Mouse (Mus musculus) liver, embryonic 11.5 days (tissue): ENCODE results near the gene Rgs11. TPM values are rescaled to one million over a fixed set of nuclear protein-coding genes. Genes with fewer than 3 reads are reported as not detected.
A peak's percentile ranks its signal among the peaks of the same experiment; 100 is the strongest.

Experiments
- ATAC-seq: fragments of 200-750 bp; cut with Nextera tagmentation; replicated peaks from 2 replicates; pipeline ENCODE4 v1.8.0; 2017; ENCODE audit warnings: moderate number of reproducible peaks, mild to moderate bottlenecking, moderate TSS enrichment, moderate library complexity; ENCODE audit not compliant: low FRiP score
- DNase-seq: peaks from one replicate; pipeline ENCODE4 v3.0.0-alpha.2; 2017; ENCODE audit warnings: low spot score
- H3K27ac ChIP-seq: fragments of 300-500 bp; sonication (generic); 2 replicates; pipeline ENCODE4 v1.5.1; 2014; ENCODE audit warnings: mild to moderate bottlenecking, low read depth, low read length, control low read depth
- H3K27me3 ChIP-seq: fragments of 300-500 bp; sonication (generic); replicated peaks from 2 replicates; pipeline ENCODE4 v1.6.1; 2014; ENCODE audit warnings: low read length, mixed read lengths; ENCODE audit not compliant: control insufficient read depth, insufficient read depth
- H3K36me3 ChIP-seq: fragments of 300-500 bp; sonication (generic); 2 replicates; pipeline ENCODE4 v1.6.1; 2014; ENCODE audit warnings: mild to moderate bottlenecking, low read length, moderate library complexity, mixed read lengths; ENCODE audit not compliant: control insufficient read depth, insufficient read depth
- H3K4me1 ChIP-seq: fragments of 300-500 bp; sonication (generic); replicated peaks from 2 replicates; pipeline ENCODE4 v1.6.1; 2014; ENCODE audit warnings: low read length, mixed read lengths; ENCODE audit not compliant: control insufficient read depth, insufficient read depth
- H3K4me2 ChIP-seq: fragments of 300-500 bp; sonication (generic); 2 replicates; pipeline ENCODE4 v1.6.1; 2014; ENCODE audit warnings: mild to moderate bottlenecking, control low read depth, moderate library complexity
- H3K4me3 ChIP-seq: fragments of 300-500 bp; sonication (generic); 2 replicates; pipeline ENCODE4 v1.5.1; 2014; ENCODE audit warnings: low read depth, low read length, control low read depth
- H3K9ac ChIP-seq: fragments of 300-500 bp; sonication (generic); 2 replicates; pipeline ENCODE4 v1.6.1; 2014; ENCODE audit warnings: low read depth, low read length, control low read depth
- H3K9me3 ChIP-seq: fragments of 300-500 bp; sonication (generic); 2 replicates; pipeline ENCODE4 v1.6.1; 2016; ENCODE audit warnings: low read length, inconsistent platforms, mixed read lengths; ENCODE audit not compliant: control insufficient read depth
- WGBS: fragments of 180-500 bp; shearing (Covaris S2); extraction: QIAGEN DNeasy Blood & Tissue Kit; methylation state at CpG from one replicate; pipeline ENCODE4 v1.1.7; 2014; 5-methylcytosine and 5-hydroxymethylcytosine counted together
- polyA plus RNA-seq: library from polyadenylated mRNA; unstranded; fragments of >200 nt; fragmentation: Nextera tagmentation; extraction: Ambion mirVana; gene quantifications from 2 replicates; pipeline ENCODE4 v1.2.1, GENCODE M21; 2014

Rgs11 gene
- polyA plus RNA-seq, 1 experiment from 2014 or later: 2.4 TPM

- no peak overlapping the region for H3K9ac ChIP-seq
- H3K4me1 ChIP-seq: peaks cover 25% of the 10 kb centered on the region
- ATAC-seq (0 out of 2 replicates have a peak, but pooled peaks have one; percentile 55), DNase-seq (no peak)
- peak overlapping the region; percentile 10 for H3K4me2 ChIP-seq
- H3K36me3 ChIP-seq: no peaks in the 10 kb centered on the region
- H3K9me3 ChIP-seq: no peaks in the 10 kb centered on the region
- WGBS: 62% methylated on average over 10 of the region's 10 CpGs
- H3K27me3 ChIP-seq: no peaks in the 10 kb centered on the region
- H3K27ac ChIP-seq: no peak overlapping the region
- no peak overlapping the region for H3K4me3 ChIP-seq
Observed at GRCm38 (mm10) chr17:26237667-26238066, 34.9 kb downstream of the Rgs11 start.

DNA sequence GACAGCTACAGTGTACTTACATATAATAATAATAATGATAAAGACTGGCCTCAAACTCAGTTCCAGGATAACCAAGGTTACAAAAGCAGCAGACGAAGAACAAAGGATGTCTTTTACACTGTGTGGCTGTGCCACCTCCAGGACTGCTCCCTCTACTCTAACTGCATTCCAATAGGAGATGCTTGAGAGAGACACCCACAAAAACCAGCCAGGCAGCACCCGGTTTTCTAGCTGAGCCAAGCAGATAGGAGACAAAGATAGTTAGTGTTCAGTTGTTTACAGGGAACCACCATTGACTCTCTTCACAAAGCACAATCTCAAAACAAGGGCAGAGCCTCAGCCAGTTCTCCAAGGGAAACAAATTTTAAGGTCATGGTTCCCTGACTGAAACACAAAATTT is 36.8 kb downstream of the Rgs11 start:
- H3K9ac ChIP-seq: no peak overlapping the region
- H3K4me1 ChIP-seq: peaks cover 36% of the 10 kb centered on the region
- no peaks in the 10 kb centered on the region for H3K9me3 ChIP-seq
- H3K27ac ChIP-seq: no peak overlapping the region; the same call in 1 of the 2 replicates
- ATAC-seq (no peak), DNase-seq (no peak)
- H3K27me3 ChIP-seq: no peaks in the 10 kb centered on the region
- 57% methylated on average over 2 of the region's 2 CpGs for WGBS
- no peak overlapping the region for H3K4me3 ChIP-seq
- H3K36me3 ChIP-seq: no peaks in the 10 kb centered on the region
- peak overlapping the region; percentile 41 for H3K4me2 ChIP-seq

DNA sequence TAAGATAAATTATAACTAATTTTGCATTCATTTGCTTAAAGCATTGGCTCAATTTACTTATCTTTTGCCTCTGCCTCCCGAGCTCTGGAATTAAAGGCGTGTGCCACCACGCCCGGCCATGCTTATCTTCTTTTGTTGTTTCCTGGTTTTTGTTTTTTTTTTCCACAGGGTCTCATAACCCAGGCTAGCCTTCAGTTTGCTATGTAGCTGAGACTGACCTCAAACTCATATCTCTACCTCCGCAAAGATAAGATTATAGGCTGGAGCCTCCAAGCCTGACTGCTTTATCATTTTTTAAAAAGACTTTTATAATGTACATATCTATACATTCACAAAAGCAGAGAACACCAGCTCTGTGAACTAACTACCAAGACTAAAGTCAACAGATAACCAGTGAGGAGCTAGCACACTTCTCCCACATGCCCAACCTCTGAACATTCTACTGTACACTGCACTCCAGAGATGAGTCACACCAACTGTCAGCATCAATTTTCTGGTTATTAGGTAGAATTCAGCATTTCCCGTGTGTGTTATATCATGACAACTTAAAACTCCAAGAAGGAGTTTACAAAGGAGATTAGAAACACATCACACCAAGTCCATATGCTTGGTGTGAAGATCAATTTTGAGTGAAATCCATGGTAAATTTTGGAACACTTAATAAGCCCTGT is 37.5 kb downstream of the Rgs11 start:
- Histone ChIP-seq H3K4me3 (no peak overlapping the region), H3K27ac (peak overlapping the region; percentile 26; the same call in 1 of the 2 replicates), H3K4me2 (peak overlapping the region; percentile 41), H3K27me3 (no peaks in the 10 kb centered on the region), H3K36me3 (no peaks in the 10 kb centered on the region), H3K4me1 (peaks cover 37% of the 10 kb centered on the region), H3K9ac (no peak overlapping the region), H3K9me3 (no peaks in the 10 kb centered on the region)
- DNase-seq (no peak), ATAC-seq (0 out of 2 replicates have a peak, but pooled peaks have one; percentile 1)
- 43% methylated on average over 6 of the region's 6 CpGs for WGBS

DNA sequence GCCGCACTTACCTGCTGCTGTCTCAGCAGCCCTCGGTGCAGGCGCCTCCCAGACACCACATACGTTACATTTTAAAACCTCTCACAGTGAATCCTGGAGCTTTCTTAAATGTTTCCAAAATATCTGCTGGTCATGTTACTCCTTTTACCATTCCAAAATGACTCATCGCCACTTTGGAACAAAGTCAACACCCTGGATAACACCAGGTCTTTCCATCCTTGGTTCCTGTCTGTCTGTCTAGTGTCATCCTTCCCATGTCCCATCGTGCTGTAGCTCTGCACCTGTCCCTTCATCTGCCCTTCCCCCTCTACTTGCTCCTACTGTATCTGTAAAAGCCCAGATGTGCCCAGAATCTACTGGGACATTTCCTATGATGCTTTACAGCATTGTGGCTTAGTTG is 38.2 kb downstream of the Rgs11 start:
- 74% methylated on average over 6 of the region's 6 CpGs for WGBS
- Histone ChIP-seq H3K27me3 (no peaks in the 10 kb centered on the region), H3K9ac (no peak overlapping the region), H3K36me3 (no peaks in the 10 kb centered on the region), H3K4me1 (peaks cover 37% of the 10 kb centered on the region), H3K4me2 (peak overlapping the region; percentile 13; the same call in 1 of the 2 replicates), H3K9me3 (no peaks in the 10 kb centered on the region), H3K4me3 (no peak overlapping the region), H3K27ac (peak overlapping the region; percentile 26; the same call in 1 of the 2 replicates)
- no peak for ATAC-seq
- no peak for DNase-seq

GRCm38 (mm10) chr17:26243471-26244100 is 40.8 kb downstream of the Rgs11 start:
- 1% methylated on average over 32 of the region's 32 CpGs for WGBS
- ATAC-seq (peak; percentile 60; the same call in 1 of the 2 replicates), DNase-seq (no peak)
- H3K27ac ChIP-seq: peak overlapping the region; percentile 20; the same call in 1 of the 2 replicates
- H3K4me2 ChIP-seq: peak overlapping the region; percentile 83
- no peaks in the 10 kb centered on the region for H3K9me3 ChIP-seq
- no peaks in the 10 kb centered on the region for H3K36me3 ChIP-seq
- no peaks in the 10 kb centered on the region for H3K27me3 ChIP-seq
- H3K4me1 ChIP-seq: peaks cover 29% of the 10 kb centered on the region
- peak overlapping the region; percentile 67 for H3K4me3 ChIP-seq
- peak overlapping the region; percentile 61 for H3K9ac ChIP-seq

- peak; percentile 95 for DNase-seq
- no peaks in the 10 kb centered on the region for H3K36me3 ChIP-seq
- H3K4me2 ChIP-seq: peak within 1 kb of the TSS; percentile 83
- no peaks in the 10 kb centered on the region for H3K27me3 ChIP-seq
- peaks cover 29% of the 10 kb centered on the region for H3K4me1 ChIP-seq
- H3K9me3 ChIP-seq: no peaks in the 10 kb centered on the region
- H3K4me3 ChIP-seq: peak within 1 kb of the TSS; percentile 67
- 7% methylated on average over 33 of the region's 33 CpGs for WGBS
- peak within 1 kb of the TSS; percentile 61 for H3K9ac ChIP-seq
- H3K27ac ChIP-seq: peak within 1 kb of the TSS; percentile 20
- ATAC-seq: peak; percentile 95
Observed at GRCm38 (mm10) chr17:26244101-26244841, 41.5 kb downstream of the Rgs11 start, which contains the start of gene Fam234a. Gene Fam234a (minus strand): TSS chr17:26244242.

- Histone ChIP-seq H3K9me3 (no peaks in the 10 kb centered on the region), H3K27ac (peak overlapping the region; percentile 96), H3K36me3 (peaks cover 7% of the 10 kb centered on the region), H3K27me3 (no peaks in the 10 kb centered on the region), H3K4me2 (peak overlapping the region; percentile 75), H3K4me3 (peak overlapping the region; percentile 88), H3K9ac (peak overlapping the region; percentile 94), H3K4me1 (peaks cover 15% of the 10 kb centered on the region)
- ATAC-seq (no peak), DNase-seq (no peak)
- WGBS: 57% methylated on average over 4 of the region's 4 CpGs
Observed at GRCm38 (mm10) chr17:26251886-26252538, 49.3 kb downstream of the Rgs11 start.
